Mouse (Mus musculus) heart, embryonic 10.5 days (tissue): ENCODE data around the gene D7Ertd443e. TPM values are rescaled to one million over a fixed set of nuclear protein-coding genes. Genes with fewer than 3 reads are reported as not detected.

Experiments used
- DNase-seq: peaks from one replicate; pipeline ENCODE4 v3.0.0-alpha.2; 2017; ENCODE audit warnings: low spot score
- H3K27ac ChIP-seq: fragments of 300-500 bp; sonication (generic); 2 replicates; pipeline ENCODE4 v1.5.1; 2016; ENCODE audit warnings: mild to moderate bottlenecking
- H3K27me3 ChIP-seq: fragments of 300-500 bp; sonication (generic); 2 replicates; pipeline ENCODE4 v1.6.1; 2016; ENCODE audit warnings: mild to moderate bottlenecking; ENCODE audit not compliant: poor library complexity, insufficient read depth, severe bottlenecking
- H3K36me3 ChIP-seq: fragments of 300-500 bp; sonication (generic); 2 replicates; pipeline ENCODE4 v1.6.1; 2016; ENCODE audit warnings: mild to moderate bottlenecking, moderate library complexity
- H3K4me1 ChIP-seq: fragments of 300-500 bp; sonication (generic); 2 replicates; pipeline ENCODE4 v1.6.1; 2016; ENCODE audit warnings: mild to moderate bottlenecking
- H3K4me3 ChIP-seq: fragments of 300-500 bp; sonication (generic); 2 replicates; pipeline ENCODE4 v1.5.1; 2016; ENCODE audit warnings: mild to moderate bottlenecking, moderate library complexity
- H3K9me3 ChIP-seq: fragments of 300-500 bp; sonication (generic); 2 replicates; pipeline ENCODE4 v1.6.1; 2016; ENCODE audit warnings: mild to moderate bottlenecking, moderate library complexity
- WGBS: fragments of 180-500 bp; shearing (Covaris S2); methylation state at CpG from one replicate; pipeline ENCODE4 v1.1.7; 2016; 5-methylcytosine and 5-hydroxymethylcytosine counted together
- polyA plus RNA-seq: library from polyadenylated mRNA; unstranded; fragments of >200 nt; fragmentation: Nextera tagmentation; extraction: Ambion mirVana; gene quantifications from 2 replicates; pipeline ENCODE4 v1.2.1, GENCODE M21; 2016

The D7Ertd443e gene
- polyA plus RNA-seq, 1 experiment from 2014 or later: not detected

- Histone ChIP-seq H3K9me3 (no peaks in the 10 kb centered on the region), H3K27me3 (no peaks in the 10 kb centered on the region), H3K4me1 (no peaks in the 10 kb centered on the region; the same call in 1 of the 2 replicates), H3K27ac (no peak overlapping the region), H3K36me3 (no peaks in the 10 kb centered on the region), H3K4me3 (no peak overlapping the region)
- DNase-seq: no peak
- 71% methylated on average over 4 of the region's 4 CpGs for WGBS
Observed at GRCm38 (mm10) chr7:134272421-134272820, 113.0 kb downstream of the D7Ertd443e start.

GRCm38 (mm10) chr7:134265783-134266182 lies 119.7 kb downstream of the D7Ertd443e start:
- H3K4me1 ChIP-seq: 0 out of 2 replicates have a peak, but pooled peaks cover 5% of the 10 kb centered on the region
- H3K36me3 ChIP-seq: no peaks in the 10 kb centered on the region
- H3K4me3 ChIP-seq: no peak overlapping the region
- H3K27ac ChIP-seq: no peak overlapping the region
- 80% methylated on average over 4 of the region's 4 CpGs for WGBS
- H3K9me3 ChIP-seq: no peaks in the 10 kb centered on the region
- no peaks in the 10 kb centered on the region for H3K27me3 ChIP-seq
- DNase-seq: no peak

GRCm38 (mm10) chr7:134263146-134263906 lies 122.1 kb downstream of the D7Ertd443e start:
- no peaks in the 10 kb centered on the region for H3K27me3 ChIP-seq
- no peaks in the 10 kb centered on the region for H3K9me3 ChIP-seq
- peak; percentile 78 for DNase-seq
- 46% methylated on average over 4 of the region's 4 CpGs for WGBS
- H3K4me1 ChIP-seq: 0 out of 2 replicates have a peak, but pooled peaks cover 5% of the 10 kb centered on the region
- no peaks in the 10 kb centered on the region for H3K36me3 ChIP-seq
- no peak overlapping the region for H3K4me3 ChIP-seq
- no peak overlapping the region for H3K27ac ChIP-seq

GRCm38 (mm10) chr7:134261003-134261701 lies 124.3 kb downstream of the D7Ertd443e start:
- no peak for DNase-seq
- Histone ChIP-seq H3K27ac (no peak overlapping the region), H3K9me3 (no peaks in the 10 kb centered on the region), H3K4me1 (0 out of 2 replicates have a peak, but pooled peaks cover 5% of the 10 kb centered on the region), H3K27me3 (no peaks in the 10 kb centered on the region), H3K36me3 (no peaks in the 10 kb centered on the region), H3K4me3 (no peak overlapping the region)
- WGBS: 39% methylated on average over 4 of the region's 4 CpGs

GRCm38 (mm10) chr7:134250273-134250870 lies 135.1 kb downstream of the D7Ertd443e start:
- no peaks in the 10 kb centered on the region for H3K4me1 ChIP-seq
- no peak overlapping the region for H3K27ac ChIP-seq
- no peak overlapping the region for H3K4me3 ChIP-seq
- WGBS: 78% methylated on average over 7 of the region's 7 CpGs
- no peaks in the 10 kb centered on the region for H3K27me3 ChIP-seq
- no peaks in the 10 kb centered on the region for H3K9me3 ChIP-seq
- DNase-seq: peak; percentile 31
- H3K36me3 ChIP-seq: no peaks in the 10 kb centered on the region

- no peaks in the 10 kb centered on the region for H3K27me3 ChIP-seq
- no peak for DNase-seq
- H3K4me3 ChIP-seq: no peak overlapping the region
- no peaks in the 10 kb centered on the region for H3K9me3 ChIP-seq
- no peak overlapping the region for H3K27ac ChIP-seq
- H3K36me3 ChIP-seq: no peaks in the 10 kb centered on the region
- no peaks in the 10 kb centered on the region for H3K4me1 ChIP-seq
- WGBS: 89% methylated on average over 2 of the region's 2 CpGs
Observed at GRCm38 (mm10) chr7:134248041-134248440, 137.4 kb downstream of the D7Ertd443e start.

GRCm38 (mm10) chr7:134246624-134247023 lies 138.8 kb downstream of the D7Ertd443e start:
- Histone ChIP-seq H3K27ac (no peak overlapping the region), H3K4me3 (no peak overlapping the region)
- WGBS: 47% methylated on average over 5 of the region's 5 CpGs

GRCm38 (mm10) chr7:134242773-134243172 lies 142.7 kb downstream of the D7Ertd443e start:
- peak; percentile 47 for DNase-seq
- 68% methylated on average over 1 of the region's 1 CpGs for WGBS
- Histone ChIP-seq H3K9me3 (no peaks in the 10 kb centered on the region), H3K36me3 (no peaks in the 10 kb centered on the region), H3K27me3 (no peaks in the 10 kb centered on the region), H3K27ac (no peak overlapping the region), H3K4me1 (no peaks in the 10 kb centered on the region), H3K4me3 (no peak overlapping the region)

More at GRCm38 (mm10) chr7:134246624-134247023, 138.8 kb downstream of the D7Ertd443e start:
- Histone ChIP-seq H3K4me1 (no peaks in the 10 kb centered on the region), H3K36me3 (no peaks in the 10 kb centered on the region), H3K9me3 (no peaks in the 10 kb centered on the region), H3K27me3 (no peaks in the 10 kb centered on the region)
- DNase-seq: no peak

- WGBS: 75% methylated on average over 4 of the region's 4 CpGs
- no peaks in the 10 kb centered on the region for H3K36me3 ChIP-seq
- H3K27ac ChIP-seq: no peak overlapping the region
- no peak overlapping the region for H3K4me3 ChIP-seq
- no peaks in the 10 kb centered on the region for H3K9me3 ChIP-seq
- DNase-seq: no peak
- no peaks in the 10 kb centered on the region for H3K27me3 ChIP-seq
- H3K4me1 ChIP-seq: no peaks in the 10 kb centered on the region
Observed at GRCm38 (mm10) chr7:134241212-134241611, 144.2 kb downstream of the D7Ertd443e start.

- no peak overlapping the region for H3K27ac ChIP-seq
- no peaks in the 10 kb centered on the region for H3K27me3 ChIP-seq
- no peaks in the 10 kb centered on the region for H3K9me3 ChIP-seq
- H3K4me3 ChIP-seq: no peak overlapping the region
- H3K36me3 ChIP-seq: no peaks in the 10 kb centered on the region
- no peak for DNase-seq
- no peaks in the 10 kb centered on the region for H3K4me1 ChIP-seq
- WGBS: 88% methylated on average over 1 of the region's 1 CpGs
Observed at GRCm38 (mm10) chr7:134240579-134240978, 144.9 kb downstream of the D7Ertd443e start.

- Histone ChIP-seq H3K27ac (no peak overlapping the region), H3K4me1 (no peaks in the 10 kb centered on the region), H3K9me3 (no peaks in the 10 kb centered on the region), H3K36me3 (no peaks in the 10 kb centered on the region), H3K27me3 (no peaks in the 10 kb centered on the region), H3K4me3 (no peak overlapping the region)
- 95% methylated on average over 3 of the region's 3 CpGs for WGBS
- no peak for DNase-seq
Observed at GRCm38 (mm10) chr7:134238863-134239262, 146.6 kb downstream of the D7Ertd443e start.

GRCm38 (mm10) chr7:134237356-134237755 lies 148.1 kb downstream of the D7Ertd443e start:
- Histone ChIP-seq H3K27ac (no peak overlapping the region), H3K4me1 (no peaks in the 10 kb centered on the region), H3K9me3 (no peaks in the 10 kb centered on the region), H3K27me3 (no peaks in the 10 kb centered on the region), H3K36me3 (no peaks in the 10 kb centered on the region), H3K4me3 (no peak overlapping the region)
- 70% methylated on average over 2 of the region's 2 CpGs for WGBS
- no peak for DNase-seq

- Histone ChIP-seq H3K4me1 (no peaks in the 10 kb centered on the region), H3K27me3 (no peaks in the 10 kb centered on the region), H3K4me3 (no peak overlapping the region), H3K36me3 (no peaks in the 10 kb centered on the region), H3K27ac (no peak overlapping the region), H3K9me3 (no peaks in the 10 kb centered on the region)
- DNase-seq: no peak
Observed at GRCm38 (mm10) chr7:134236727-134237126, 148.7 kb downstream of the D7Ertd443e start.
